Mouse (Mus musculus) gastrocnemius, adult 2 months (tissue): Measurements from ENCODE around the gene Ccdc180. TPM values are rescaled to one million over a fixed set of nuclear protein-coding genes. Genes with fewer than 3 reads are reported as not detected.
A peak's percentile ranks its signal among the peaks of the same experiment; 100 is the strongest.

Experiments
- DNase-seq: peaks from one replicate; pipeline ENCODE4 v3.0.0; 2022
- H3K27ac ChIP-seq: fragments of 200-600 bp; 2 replicates; pipeline ENCODE4 v1.8.1; 2022; ENCODE audit warnings: mild to moderate bottlenecking
- H3K4me3 ChIP-seq: fragments of 200-600 bp; 2 replicates; pipeline ENCODE4 v1.8.1; 2022; ENCODE audit warnings: mild to moderate bottlenecking, moderate library complexity
- CTCF ChIP-seq: fragments of 200-600 bp; IDR thresholded peaks from 2 replicates; pipeline ENCODE4 v1.8.1; 2022; ENCODE audit warnings: antibody characterized with exemption, mild to moderate bottlenecking, moderate library complexity
- intact Hi-C: fragments of 180-260 bp; cut with DNase I; formaldehyde crosslinking; loops from one replicate; pipeline ENCODE4 v1.15.1; 2025
- total RNA-seq, 2 experiments: library from RNA; stranded (reverse); gene quantifications; 2 replicates each; pipeline ENCODE4 v1.2.3; 2021

Gene Ccdc180
- total RNA-seq, 2 experiments from 2014 or later, result not detected

- no peak for TF ChIP-seq CTCF
- intact Hi-C loops, result no loop called here
- no peak overlapping the region for H3K27ac ChIP-seq
- H3K4me3 ChIP-seq, result no peak overlapping the region
- no peak for DNase-seq
These were observed 31.7 kb downstream of the Ccdc180 start for GRCm38 (mm10) chr4:45921663-45922435.

- intact Hi-C loops, result no loop called here
- no peak for TF ChIP-seq CTCF
- no peak overlapping the region for H3K27ac ChIP-seq
These were observed 33.9 kb downstream of the Ccdc180 start for GRCm38 (mm10) chr4:45924011-45924410.

DNA sequence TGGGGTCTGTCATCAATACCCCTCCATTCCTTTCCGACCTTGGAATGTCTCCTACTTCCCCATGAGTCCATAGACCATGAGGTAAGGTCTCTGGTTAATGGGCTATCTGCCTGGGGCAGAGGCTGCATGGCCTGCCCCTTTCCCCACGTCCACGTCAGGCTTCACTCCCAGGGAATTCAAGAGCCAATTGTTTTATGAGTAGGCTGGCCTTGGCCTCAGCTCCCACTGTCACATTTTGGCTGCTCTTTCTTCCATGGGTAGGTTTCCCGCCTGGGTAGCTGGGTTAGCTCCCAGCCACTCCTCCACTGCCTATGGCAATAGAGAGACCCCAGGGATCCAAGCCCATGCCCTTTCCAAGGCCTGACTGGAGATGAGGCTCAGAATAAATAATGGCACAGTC is 38.5 kb downstream of the Ccdc180 start:
- intact Hi-C loops, result no loop called here
- Histone ChIP-seq H3K4me3 (no peak overlapping the region), H3K27ac (no peak overlapping the region)
- no peak for DNase-seq
- no peak for TF ChIP-seq CTCF

More at GRCm38 (mm10) chr4:45924011-45924410, 33.9 kb downstream of the Ccdc180 start:
- no peak for DNase-seq
- H3K4me3 ChIP-seq, result no peak overlapping the region

- peak; percentile 94 for TF ChIP-seq CTCF
- peak; percentile 57 for DNase-seq
- intact Hi-C loops, result loop anchor here (1.0 to 5.0 kb wide), 2 partner anchors 86 to 185 kb away; no protein-coding TSS in a partner anchor
- Histone ChIP-seq H3K27ac (no peak overlapping the region), H3K4me3 (peak overlapping the region; percentile 35)
These were observed 51.5 kb downstream of the Ccdc180 start for GRCm38 (mm10) chr4:45941628-45942044.

GRCm38 (mm10) chr4:45947729-45948128 is 57.6 kb downstream of the Ccdc180 start:
- Histone ChIP-seq H3K27ac (no peak overlapping the region), H3K4me3 (no peak overlapping the region)
- TF ChIP-seq CTCF, result no peak
- intact Hi-C loops, result no loop called here
- DNase-seq, result no peak

DNA sequence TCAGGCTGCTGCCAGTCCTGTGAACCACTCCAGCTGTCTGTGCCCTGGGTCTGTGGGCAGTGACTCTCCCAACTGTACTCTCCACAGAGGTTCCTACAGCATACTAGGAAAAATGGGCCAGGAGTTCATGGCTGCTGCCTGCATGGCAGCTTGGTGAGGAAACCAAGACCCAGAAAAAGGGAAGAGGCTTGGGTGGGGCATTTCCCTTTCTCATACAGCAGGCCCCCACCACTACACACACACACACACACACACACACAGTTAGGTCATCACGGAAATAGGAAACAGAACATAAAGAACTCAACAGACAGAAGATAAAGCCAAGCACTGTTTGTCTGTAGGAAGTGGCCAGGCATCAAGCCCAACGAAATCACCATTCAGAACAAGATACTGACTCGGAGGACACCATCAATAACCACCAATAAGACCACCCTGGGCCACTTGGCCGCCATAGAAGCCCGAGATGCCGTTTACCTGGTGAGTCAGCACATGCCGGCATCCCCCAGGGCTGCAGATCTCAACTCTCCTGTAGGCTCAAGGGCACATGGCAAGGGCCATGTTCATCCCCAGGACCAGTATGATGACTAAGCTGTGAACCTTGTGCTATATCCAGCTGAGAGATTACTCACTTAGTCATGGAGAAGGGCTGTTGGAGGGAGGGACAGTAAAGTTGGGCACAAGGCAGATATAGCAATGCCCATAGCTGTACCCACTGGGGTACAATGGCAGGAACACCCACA is 59.2 kb downstream of the Ccdc180 start:
- Histone ChIP-seq H3K27ac (no peak overlapping the region), H3K4me3 (no peak overlapping the region)
- no peak for TF ChIP-seq CTCF
- intact Hi-C loops, result no loop called here
- no peak for DNase-seq

GRCm38 (mm10) chr4:45951830-45952229 is 61.7 kb downstream of the Ccdc180 start:
- no peak overlapping the region for H3K4me3 ChIP-seq
- no peak for DNase-seq
- H3K27ac ChIP-seq, result no peak overlapping the region
- intact Hi-C loops, result no loop called here
- TF ChIP-seq CTCF, result no peak

- no peak for TF ChIP-seq CTCF
- Histone ChIP-seq H3K4me3 (no peak overlapping the region), H3K27ac (no peak overlapping the region)
- intact Hi-C loops, result no loop called here
- DNase-seq, result no peak
These were observed 63.2 kb downstream of the Ccdc180 start for GRCm38 (mm10) chr4:45953025-45953919.

- intact Hi-C loops, result no loop called here
- Histone ChIP-seq H3K4me3 (no peak overlapping the region), H3K27ac (no peak overlapping the region)
- no peak for TF ChIP-seq CTCF
- no peak for DNase-seq
These were observed 65.1 kb downstream of the Ccdc180 start for GRCm38 (mm10) chr4:45955235-45955634.

DNA sequence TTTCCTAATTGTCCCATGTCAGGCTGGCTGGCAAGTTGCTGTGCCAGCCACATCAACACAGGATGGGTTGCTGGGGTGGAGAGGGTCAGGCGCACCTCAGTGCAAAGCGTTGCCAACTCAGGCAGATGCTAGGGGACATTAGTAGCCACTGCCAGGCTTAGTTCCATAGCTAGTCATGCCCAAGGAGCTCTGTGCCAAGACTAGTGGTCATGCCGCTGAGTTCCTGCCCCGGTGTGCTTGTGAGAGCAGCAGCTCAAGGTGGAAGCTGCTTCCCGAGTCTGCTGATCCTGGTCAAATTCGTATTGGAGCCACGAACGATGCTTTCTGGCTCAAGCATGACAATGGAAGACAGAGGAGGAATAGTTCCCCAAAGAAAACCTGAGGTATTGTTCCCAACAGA is 66.0 kb downstream of the Ccdc180 start:
- no peak for DNase-seq
- TF ChIP-seq CTCF, result no peak
- intact Hi-C loops, result no loop called here
- Histone ChIP-seq H3K4me3 (no peak overlapping the region), H3K27ac (no peak overlapping the region)

- intact Hi-C loops, result no loop called here
- Histone ChIP-seq H3K27ac (no peak overlapping the region), H3K4me3 (no peak overlapping the region)
- no peak for TF ChIP-seq CTCF
- DNase-seq, result no peak
These were observed 66.6 kb downstream of the Ccdc180 start for GRCm38 (mm10) chr4:45956706-45957105.

- H3K4me3 ChIP-seq, result peak within 1 kb of the TSS; percentile 36
- DNase-seq, result no peak
- intact Hi-C loops, result no loop called here
- H3K27ac ChIP-seq, result peak within 1 kb of the TSS; percentile 25
- TF ChIP-seq CTCF, result no peak
These were observed 74.8 kb downstream of the Ccdc180 start, which contains the start of gene Tdrd7 for GRCm38 (mm10) chr4:45964771-45965439. Gene Tdrd7, plus strand, starts transcription at chr4:45965334.
